Mouse (Mus musculus) ES-Bruce4 (cell line): ENCODE results near the gene Zfp185.

Experiments
- CTCF ChIP-seq: IDR thresholded peaks from one replicate; pipeline ENCODE4 v1.8.1; 2011; ENCODE audit warnings: low read depth, low read length
- EP300 ChIP-seq: IDR thresholded peaks from 2 replicates; pipeline ENCODE4 v1.6.1; 2011; ENCODE audit warnings: low read depth, low read length; ENCODE audit not compliant: insufficient read depth
- POLR2A ChIP-seq: IDR thresholded peaks from one replicate; pipeline ENCODE4 v1.8.1; 2011; ENCODE audit warnings: low read length; ENCODE audit not compliant: insufficient read depth

DNA sequence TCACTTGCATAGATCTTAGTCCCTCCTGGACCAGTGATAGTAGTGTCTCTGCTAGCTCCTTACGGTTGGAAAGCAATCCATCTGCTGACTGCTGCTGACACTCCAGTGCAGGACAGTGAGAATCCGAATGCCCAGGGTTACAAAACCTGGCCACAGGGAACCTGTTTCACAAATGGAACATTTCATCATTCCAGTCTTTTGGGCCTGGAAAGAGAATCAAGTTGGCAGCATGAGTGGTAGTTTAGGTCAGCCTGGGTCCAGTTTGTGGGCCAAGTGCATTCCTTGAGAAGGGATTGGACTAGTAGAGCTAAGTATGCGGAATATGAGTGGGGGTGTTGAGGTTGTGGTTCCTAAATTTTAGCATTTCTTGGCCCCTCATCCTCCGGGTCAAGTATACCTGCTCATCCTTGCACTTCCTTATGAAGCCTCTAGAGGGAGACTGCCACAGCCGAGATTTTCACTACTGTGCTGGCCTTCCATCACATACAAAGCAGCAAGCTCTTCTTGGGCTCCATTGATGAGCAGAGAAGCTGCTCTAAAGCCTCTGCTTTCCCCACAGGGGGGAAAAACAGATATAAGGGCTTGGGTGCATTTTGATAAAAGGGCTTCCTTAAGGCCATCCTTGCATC is 5.3 kb downstream of the Zfp185 start:
- TF ChIP-seq EP300 (no peak), CTCF (peak; percentile 13), POLR2A (no peak)
